8 mouse cellular contexts compared by ENCODE assay signal in the genomic region with DNA sequence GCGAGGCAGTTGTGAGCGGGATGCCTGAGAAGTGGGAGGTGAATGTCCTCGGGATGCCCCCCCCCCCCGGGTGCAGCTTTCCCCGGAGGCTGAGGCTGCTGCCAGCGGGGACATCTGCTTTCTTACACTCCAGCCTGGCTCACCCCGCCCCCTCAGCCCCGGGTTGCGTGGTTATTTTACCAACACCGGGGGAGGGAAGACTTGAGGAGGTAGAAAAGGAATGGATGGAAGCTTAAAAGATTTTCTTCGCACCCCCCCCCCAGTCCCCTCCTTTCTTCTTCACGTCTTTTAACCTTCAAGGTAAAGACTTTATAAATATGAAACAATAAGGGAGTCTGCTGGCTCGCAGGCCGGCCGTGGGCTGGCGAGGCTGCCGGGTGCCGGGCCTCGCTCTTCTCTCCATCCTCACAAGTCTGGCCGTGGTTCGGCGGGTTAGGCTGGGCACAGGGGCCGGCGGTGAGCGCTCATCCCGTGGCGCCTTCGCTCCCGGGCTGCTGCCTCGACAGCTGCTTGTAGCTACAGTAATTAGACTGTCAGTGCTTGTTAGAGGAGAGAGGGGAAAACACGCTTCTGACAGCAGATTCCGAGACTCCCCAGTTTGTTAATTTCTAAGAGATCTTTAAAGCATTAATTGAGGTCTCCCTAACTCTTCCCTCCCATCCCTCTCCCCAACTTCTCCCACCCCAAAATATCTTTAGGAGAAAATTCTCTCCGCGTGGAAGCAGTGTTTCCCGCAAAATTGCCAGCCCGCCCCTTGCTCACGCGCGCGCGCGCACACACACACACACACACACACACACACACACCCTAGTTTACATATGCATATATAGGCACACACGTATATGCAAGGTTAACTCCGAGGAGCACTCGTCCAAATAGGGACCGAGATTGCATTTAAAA. TPM values are rescaled to one million over a fixed set of nuclear protein-coding genes. Genes with fewer than 3 reads are reported as not detected.
DNase-seq lines count a peak whose midpoint lies in the region; ATAC-seq and TF ChIP-seq lines count a peak whose summit lies in the region.

No protein-coding gene starts in this region.

- no peak overlapping the region for H3K27ac ChIP-seq in kidney, embryonic 15.5 days
- no peak overlapping the region for H3K27ac ChIP-seq in limb, embryonic 14.5 days (replicated peaks; ENCODE audit: low read depth, low read length)

- no peaks in the 10 kb centered on the region for H3K36me3 ChIP-seq in kidney, embryonic 15.5 days
- no peaks in the 10 kb centered on the region for H3K36me3 ChIP-seq in limb, embryonic 14.5 days (ENCODE audit: control insufficient read depth, insufficient read depth, low read length)

- peak overlapping the region; percentile 57 for H3K9ac ChIP-seq in kidney, embryonic 15.5 days
- peak overlapping the region; percentile 66 for H3K9ac ChIP-seq in limb, embryonic 14.5 days (ENCODE audit: low read depth, low read length, severe bottlenecking)

- under 1% methylated on average over 46 of the region's 46 CpGs for WGBS in kidney, embryonic 15.5 days
- WGBS in limb, embryonic 14.5 days = 2% methylated on average over 46 of the region's 46 CpGs

- DNase-seq in urinary bladder, adult 2 months (ENCODE audit: low spot score) = peak; percentile 22
- no peak for DNase-seq in urinary bladder, postnatal 25 days (ENCODE audit: low spot score)
- DNase-seq in cerebellum, postnatal 4 days (ENCODE audit: low spot score in 2 of 2) = peak; percentile 26 to 58
- DNase-seq in gastrocnemius, postnatal 10 days = peak; percentile 34
- no peak for DNase-seq in limb, embryonic 14.5 days (ENCODE audit: low spot score)
- peak; percentile 61 for DNase-seq in neural tube, embryonic 10.5 days (ENCODE audit: extremely low spot score, low spot score)

- peaks cover 21% of the 10 kb centered on the region for H3K4me1 ChIP-seq in kidney, embryonic 15.5 days
- H3K4me1 ChIP-seq in limb, embryonic 14.5 days (ENCODE audit: control insufficient read depth, insufficient read depth, low read length) = peaks cover 6% of the 10 kb centered on the region; the same call in 1 of the 2 replicates

- peak overlapping the region; percentile 64 for H3K4me3 ChIP-seq in kidney, embryonic 15.5 days (replicated peaks)
- H3K4me3 ChIP-seq in limb, embryonic 14.5 days (replicated peaks; ENCODE audit: low read length) = peak overlapping the region; percentile 57

- TF ChIP-seq POLR2A in limb, embryonic 14.5 days (IDR thresholded peaks at IDR 0.05; ENCODE audit: borderline replicate concordance, extremely low read depth, insufficient read depth, insufficient read length) = no peak

- peaks cover 18% of the 10 kb centered on the region for H3K27me3 ChIP-seq in kidney, embryonic 15.5 days
- peaks cover 12% of the 10 kb centered on the region; the same call in 1 of the 2 replicates for H3K27me3 ChIP-seq in limb, embryonic 14.5 days (ENCODE audit: control insufficient read depth, insufficient read depth, low read length)

- ATAC-seq in kidney, embryonic 15.5 days (replicated peaks; ENCODE audit: low FRiP score) = peak; percentile 55
- ATAC-seq in limb, embryonic 14.5 days (ENCODE audit: low FRiP score, low read depth) = peak; percentile 42; the same call in 1 of the 2 replicates
- ATAC-seq in inflammation-experienced regulatory T-cells, adult 6 months = no peak

- H3K9me3 ChIP-seq in kidney, embryonic 15.5 days (replicated peaks) = no peaks in the 10 kb centered on the region
- H3K9me3 ChIP-seq in limb, embryonic 14.5 days (ENCODE audit: control insufficient read depth, low read length) = no peaks in the 10 kb centered on the region

- H3K4me2 ChIP-seq in kidney, embryonic 15.5 days = peak overlapping the region; percentile 99
- peak overlapping the region; percentile 98 for H3K4me2 ChIP-seq in limb, embryonic 14.5 days (replicated peaks; ENCODE audit: low read depth, low read length, severe bottlenecking)

RNA-seq across cellular contexts. Expression of a gene that starts 55.9 kb away (rescaled TPM):
- polyA plus RNA-seq in urinary bladder, adult 2 months (2012; rRNA removed) = 54.5 and 54.6 TPM in 2 replicates
- 10 to 100 TPM; 89.2 to 89.4 TPM for total RNA-seq in gastrocnemius, postnatal 10 days (2021)
- polyA plus RNA-seq in kidney, embryonic 15.5 days (2015; fragmentation: Nextera tagmentation; extraction: Ambion mirVana) = 179 and 192 TPM in 2 replicates
- polyA plus RNA-seq in limb, embryonic 14.5 days (2012; rRNA removed) = 66.2 and 79.3 TPM in 2 replicates
- 173 and 175 TPM in 2 replicates for polyA plus RNA-seq in limb, embryonic 14.5 days (2014; fragmentation: Nextera tagmentation; extraction: Ambion mirVana)
- 100 to 1,000 TPM; 202 to 261 (median 206) TPM for polyA plus RNA-seq in inflammation-experienced regulatory T-cells, adult 6 months (2017; shearing (Covaris generic))

Comparison
In these comparisons a context has a peak if more than half of its experiments do, and no peak if none do; other contexts are left out.
1. DNase-seq: peak in urinary bladder, adult 2 months (single experiment), cerebellum, postnatal 4 days (2 of 2), gastrocnemius, postnatal 10 days (single experiment) and neural tube, embryonic 10.5 days (single experiment); none in urinary bladder, postnatal 25 days (single experiment) and limb, embryonic 14.5 days (single experiment).